Mouse (Mus musculus): ENCODE data around the gene Gm20388. TPM values are rescaled to one million over a fixed set of nuclear protein-coding genes. Genes with fewer than 3 reads are reported as not detected.

Gene Gm20388
- polyA plus RNA-seq, 1 experiment from 2014 or later, result 2.5 TPM

DNA sequence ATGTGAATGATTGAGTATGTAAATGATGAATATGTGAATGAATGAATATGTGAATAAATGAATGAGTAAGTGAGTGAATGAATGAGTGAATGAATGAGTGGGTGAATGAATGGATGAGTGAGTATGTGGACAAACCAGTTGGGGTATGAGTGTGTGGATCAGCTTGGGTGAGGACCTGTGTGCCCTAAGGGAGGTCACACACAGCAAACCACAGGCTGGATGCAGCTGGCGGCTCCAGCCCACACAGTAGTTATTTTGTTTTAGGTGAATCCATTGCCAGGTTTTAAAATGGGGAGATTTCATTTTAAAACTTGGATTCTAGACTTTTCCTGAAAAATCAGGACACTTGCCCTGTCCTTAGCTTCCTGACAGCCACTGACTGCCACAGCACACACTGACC, 2341.1 kb downstream of the Gm20388 start:
- H3K27me3 ChIP-seq (ENCODE audit: low read depth, poor library complexity, severe bottlenecking), result peaks cover 20% of the 10 kb centered on the region
- no peak overlapping the region for H3K4me3 ChIP-seq
- H3K9me3 ChIP-seq (replicated peaks), result no peaks in the 10 kb centered on the region
- peaks cover 23% of the 10 kb centered on the region for H3K4me1 ChIP-seq
- H3K36me3 ChIP-seq, result no peaks in the 10 kb centered on the region
- H3K27ac ChIP-seq, result no peak overlapping the region
- DNase-seq (ENCODE audit: low spot score), result no peak
- WGBS, result 93% methylated on average over 1 of the region's 1 CpGs

GRCm38 (mm10) chr8:122252366-122252765, 2341.7 kb downstream of the Gm20388 start:
- Histone ChIP-seq H3K36me3 (no peaks in the 10 kb centered on the region), H3K4me1 (peaks cover 17% of the 10 kb centered on the region), H3K4me3 (no peak overlapping the region), H3K9me3 (replicated peaks) (no peaks in the 10 kb centered on the region), H3K27ac (0 out of 2 replicates have a peak overlapping the region, but pooled peaks have one; percentile 31), H3K27me3 (ENCODE audit: low read depth, poor library complexity, severe bottlenecking) (peaks cover 22% of the 10 kb centered on the region)
- WGBS, result 53% methylated on average over 5 of the region's 5 CpGs
- DNase-seq (ENCODE audit: low spot score), result no peak

GRCm38 (mm10) chr8:122259351-122259750, 2348.7 kb downstream of the Gm20388 start:
- Histone ChIP-seq H3K27me3 (ENCODE audit: low read depth, poor library complexity, severe bottlenecking) (peaks cover 61% of the 10 kb centered on the region), H3K36me3 (no peaks in the 10 kb centered on the region), H3K27ac (no peak overlapping the region), H3K4me1 (peaks cover 15% of the 10 kb centered on the region; the same call in 1 of the 2 replicates), H3K4me3 (no peak overlapping the region), H3K9me3 (replicated peaks) (no peaks in the 10 kb centered on the region)
- peak; percentile 86 for DNase-seq (ENCODE audit: low spot score)
- 52% methylated on average over 2 of the region's 2 CpGs for WGBS

DNA sequence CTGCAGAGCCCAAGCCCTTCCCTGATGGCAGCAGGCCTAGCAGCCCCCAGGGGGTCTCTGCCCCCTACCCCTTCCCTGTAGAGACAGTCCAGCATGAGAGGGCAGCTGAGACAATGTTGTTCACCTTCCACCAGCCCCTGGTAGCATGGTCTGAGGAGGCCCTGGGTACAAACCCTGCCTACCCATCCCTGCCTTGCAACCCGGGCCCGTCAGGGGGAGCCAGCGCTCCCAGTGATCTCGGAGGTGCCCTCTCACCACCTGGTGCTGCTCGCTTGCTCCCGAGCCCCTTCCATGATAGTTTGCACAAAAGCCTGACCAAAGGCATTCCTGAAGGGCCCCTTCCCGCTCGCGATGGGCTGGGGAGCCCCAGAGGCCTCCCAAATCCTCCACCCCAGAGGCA, 2350.1 kb downstream of the Gm20388 start:
- H3K27ac ChIP-seq, result peak overlapping the region; percentile 31; the same call in 1 of the 2 replicates
- WGBS, result 61% methylated on average over 9 of the region's 9 CpGs
- H3K4me3 ChIP-seq, result no peak overlapping the region
- H3K27me3 ChIP-seq (ENCODE audit: low read depth, poor library complexity, severe bottlenecking), result peaks cover 49% of the 10 kb centered on the region
- no peaks in the 10 kb centered on the region for H3K9me3 ChIP-seq (replicated peaks)
- H3K4me1 ChIP-seq, result peaks cover 17% of the 10 kb centered on the region; the same call in 1 of the 2 replicates
- H3K36me3 ChIP-seq, result no peaks in the 10 kb centered on the region
- DNase-seq (ENCODE audit: low spot score), result no peak

DNA sequence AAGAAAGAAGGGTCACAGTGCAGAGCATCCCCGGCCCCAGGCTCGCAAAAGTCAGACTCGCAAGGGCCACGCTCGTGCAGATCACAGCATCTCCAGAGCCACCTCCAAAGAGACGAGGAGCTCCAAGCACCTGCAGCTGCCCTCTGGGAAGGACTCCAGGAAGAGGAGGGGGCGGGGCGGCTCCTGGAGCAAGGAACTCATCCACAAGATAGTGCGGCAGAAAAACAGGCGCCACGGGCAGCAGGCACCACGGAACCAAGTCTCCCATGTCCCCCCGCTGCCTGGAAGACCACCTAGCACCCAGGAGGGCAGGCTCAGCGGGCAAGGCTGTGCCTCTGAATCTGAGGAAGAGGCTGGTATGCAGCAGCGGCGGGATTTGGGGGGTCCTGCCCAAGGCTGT, 2352.2 kb downstream of the Gm20388 start:
- Histone ChIP-seq H3K27ac (no peak overlapping the region), H3K4me1 (peaks cover 12% of the 10 kb centered on the region; the same call in 1 of the 2 replicates), H3K27me3 (ENCODE audit: low read depth, poor library complexity, severe bottlenecking) (peaks cover 64% of the 10 kb centered on the region), H3K36me3 (no peaks in the 10 kb centered on the region), H3K4me3 (no peak overlapping the region), H3K9me3 (replicated peaks) (no peaks in the 10 kb centered on the region)
- WGBS, result 65% methylated on average over 16 of the region's 16 CpGs
- no peak for DNase-seq (ENCODE audit: low spot score)

DNA sequence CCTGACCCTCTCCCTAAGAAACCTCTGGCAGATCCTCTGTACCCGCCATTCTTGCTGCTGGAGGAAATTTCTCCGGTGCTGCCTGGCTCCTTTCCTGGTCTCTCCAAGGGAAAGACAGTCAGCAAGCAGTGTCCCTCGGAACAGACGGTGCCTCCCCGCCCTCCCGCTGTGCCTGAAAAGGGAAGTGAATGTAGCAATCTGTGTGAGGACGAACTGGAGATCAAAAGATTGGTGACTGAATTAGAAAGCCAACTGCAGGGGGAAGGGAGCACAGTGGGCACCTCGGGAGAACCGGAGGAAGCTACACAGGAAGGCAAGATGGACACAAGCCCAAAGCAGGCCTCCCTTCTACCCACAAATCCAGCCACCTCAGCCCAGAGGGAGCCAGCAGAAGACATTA, 2353.6 kb downstream of the Gm20388 start:
- 42% methylated on average over 9 of the region's 9 CpGs for WGBS
- H3K27ac ChIP-seq, result no peak overlapping the region

GRCm38 (mm10) chr8:122265522-122265921, 2354.9 kb downstream of the Gm20388 start:
- Histone ChIP-seq H3K36me3 (no peaks in the 10 kb centered on the region), H3K27ac (0 out of 2 replicates have a peak overlapping the region, but pooled peaks have one; percentile 15), H3K4me3 (no peak overlapping the region), H3K9me3 (replicated peaks) (no peaks in the 10 kb centered on the region), H3K4me1 (peaks cover 26% of the 10 kb centered on the region), H3K27me3 (ENCODE audit: low read depth, poor library complexity, severe bottlenecking) (peaks cover 85% of the 10 kb centered on the region)
- no peak for DNase-seq (ENCODE audit: low spot score)
- 78% methylated on average over 8 of the region's 8 CpGs for WGBS

More for the DNA sequence above, 2353.6 kb downstream of the Gm20388 start:
- no peak for DNase-seq (ENCODE audit: low spot score)
- H3K4me1 ChIP-seq, result peaks cover 22% of the 10 kb centered on the region
- H3K4me3 ChIP-seq, result no peak overlapping the region
- H3K9me3 ChIP-seq (replicated peaks), result no peaks in the 10 kb centered on the region
- H3K27me3 ChIP-seq (ENCODE audit: low read depth, poor library complexity, severe bottlenecking), result peaks cover 74% of the 10 kb centered on the region
- H3K36me3 ChIP-seq, result no peaks in the 10 kb centered on the region

- peaks cover 85% of the 10 kb centered on the region for H3K27me3 ChIP-seq (ENCODE audit: low read depth, poor library complexity, severe bottlenecking)
- H3K27ac ChIP-seq, result no peak overlapping the region
- WGBS, result 73% methylated on average over 13 of the region's 13 CpGs
- H3K4me3 ChIP-seq, result no peak overlapping the region
- no peak for DNase-seq (ENCODE audit: low spot score)
- no peaks in the 10 kb centered on the region for H3K36me3 ChIP-seq
- H3K9me3 ChIP-seq (replicated peaks), result no peaks in the 10 kb centered on the region
- peaks cover 19% of the 10 kb centered on the region for H3K4me1 ChIP-seq
Measured at GRCm38 (mm10) chr8:122266867-122267266, 2356.2 kb downstream of the Gm20388 start.

GRCm38 (mm10) chr8:122268861-122269260, 2358.2 kb downstream of the Gm20388 start:
- no peak for DNase-seq (ENCODE audit: low spot score)
- Histone ChIP-seq H3K4me3 (peak overlapping the region; percentile 55), H3K27ac (peak overlapping the region; percentile 82), H3K9me3 (replicated peaks) (no peaks in the 10 kb centered on the region), H3K4me1 (peaks cover 30% of the 10 kb centered on the region), H3K36me3 (no peaks in the 10 kb centered on the region), H3K27me3 (ENCODE audit: low read depth, poor library complexity, severe bottlenecking) (peaks cover 72% of the 10 kb centered on the region)
- WGBS, result 59% methylated on average over 24 of the region's 24 CpGs

- 7% methylated on average over 21 of the region's 21 CpGs for WGBS
Measured at GRCm38 (mm10) chr8:122269404-122269803, 2358.8 kb downstream of the Gm20388 start.

DNA sequence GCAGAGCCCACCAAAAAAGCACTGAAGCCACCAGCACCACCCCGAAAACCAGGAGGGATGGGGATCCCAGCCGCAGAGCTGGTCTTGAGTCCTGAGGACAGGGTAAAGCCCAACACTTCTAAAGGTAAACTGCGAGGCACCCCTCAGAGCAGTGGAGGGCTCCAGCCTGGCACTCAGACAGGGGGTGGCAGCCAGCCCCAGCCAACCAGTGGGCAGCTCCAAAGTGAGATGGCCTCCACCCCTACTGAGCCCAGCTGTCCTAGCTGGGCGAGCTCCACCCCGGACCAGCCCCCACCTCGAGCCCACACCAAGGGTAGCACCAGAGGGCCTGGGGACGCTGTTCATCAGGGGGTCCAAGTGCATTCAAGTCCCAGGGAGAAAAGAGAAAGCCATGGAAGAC, 2359.9 kb downstream of the Gm20388 start:
- Histone ChIP-seq H3K27ac (no peak overlapping the region), H3K4me1 (peaks cover 35% of the 10 kb centered on the region), H3K27me3 (ENCODE audit: low read depth, poor library complexity, severe bottlenecking) (peaks cover 72% of the 10 kb centered on the region), H3K4me3 (no peak overlapping the region), H3K9me3 (replicated peaks) (no peaks in the 10 kb centered on the region), H3K36me3 (no peaks in the 10 kb centered on the region)
- WGBS, result 74% methylated on average over 7 of the region's 7 CpGs
- no peak for DNase-seq (ENCODE audit: low spot score)

More at GRCm38 (mm10) chr8:122269404-122269803, 2358.8 kb downstream of the Gm20388 start:
- no peaks in the 10 kb centered on the region for H3K36me3 ChIP-seq
- no peaks in the 10 kb centered on the region for H3K9me3 ChIP-seq (replicated peaks)
- H3K4me3 ChIP-seq, result peak overlapping the region; percentile 55
- peak overlapping the region; percentile 82 for H3K27ac ChIP-seq
- peaks cover 68% of the 10 kb centered on the region for H3K27me3 ChIP-seq (ENCODE audit: low read depth, poor library complexity, severe bottlenecking)
- peaks cover 33% of the 10 kb centered on the region for H3K4me1 ChIP-seq
- peak; percentile 91 for DNase-seq (ENCODE audit: low spot score)

- 5% methylated on average over 5 of the region's 5 CpGs for WGBS
- H3K36me3 ChIP-seq, result no peaks in the 10 kb centered on the region
- peaks cover 46% of the 10 kb centered on the region for H3K27me3 ChIP-seq (ENCODE audit: low read depth, poor library complexity, severe bottlenecking)
- H3K4me1 ChIP-seq, result peaks cover 47% of the 10 kb centered on the region
- DNase-seq (ENCODE audit: low spot score), result peak; percentile 95
- no peak overlapping the region for H3K4me3 ChIP-seq
- H3K9me3 ChIP-seq (replicated peaks), result no peaks in the 10 kb centered on the region
- H3K27ac ChIP-seq, result no peak overlapping the region
Measured at GRCm38 (mm10) chr8:122273152-122273551, 2362.5 kb downstream of the Gm20388 start.

DNA sequence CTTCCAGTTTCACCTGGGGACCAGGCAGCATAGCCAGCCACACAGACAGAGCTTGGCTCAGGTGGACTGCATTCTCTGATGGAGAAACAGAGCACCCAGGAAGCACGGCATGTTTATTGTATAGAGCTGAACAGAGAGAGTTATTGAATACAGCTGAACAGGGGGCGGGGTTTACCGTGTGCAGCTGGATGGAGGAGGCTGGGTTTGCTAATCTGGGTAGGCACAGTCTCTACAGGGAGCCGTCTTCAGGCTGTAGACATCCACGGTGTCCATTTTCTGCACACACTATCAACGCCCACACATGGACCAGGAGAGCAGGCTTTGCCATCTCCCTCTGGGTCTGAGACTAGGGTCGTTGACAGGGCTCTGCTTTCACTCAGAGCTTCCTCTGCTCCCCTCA, 2363.2 kb downstream of the Gm20388 start:
- peaks cover 42% of the 10 kb centered on the region for H3K4me1 ChIP-seq
- no peak overlapping the region for H3K27ac ChIP-seq
- 63% methylated on average over 7 of the region's 7 CpGs for WGBS
- peaks cover 42% of the 10 kb centered on the region for H3K27me3 ChIP-seq (ENCODE audit: low read depth, poor library complexity, severe bottlenecking)
- no peaks in the 10 kb centered on the region for H3K9me3 ChIP-seq (replicated peaks)
- no peak overlapping the region for H3K4me3 ChIP-seq
- H3K36me3 ChIP-seq, result no peaks in the 10 kb centered on the region
- no peak for DNase-seq (ENCODE audit: low spot score)
